Mouse (Mus musculus): ENCODE measurements around the gene Rasgef1b. TPM values are rescaled to one million over a fixed set of nuclear protein-coding genes. Genes with fewer than 3 reads are reported as not detected.

The Rasgef1b gene
- total and polyA plus RNA-seq, 3 experiments = 0.17 to 0.26 (median 0.21) TPM

DNA sequence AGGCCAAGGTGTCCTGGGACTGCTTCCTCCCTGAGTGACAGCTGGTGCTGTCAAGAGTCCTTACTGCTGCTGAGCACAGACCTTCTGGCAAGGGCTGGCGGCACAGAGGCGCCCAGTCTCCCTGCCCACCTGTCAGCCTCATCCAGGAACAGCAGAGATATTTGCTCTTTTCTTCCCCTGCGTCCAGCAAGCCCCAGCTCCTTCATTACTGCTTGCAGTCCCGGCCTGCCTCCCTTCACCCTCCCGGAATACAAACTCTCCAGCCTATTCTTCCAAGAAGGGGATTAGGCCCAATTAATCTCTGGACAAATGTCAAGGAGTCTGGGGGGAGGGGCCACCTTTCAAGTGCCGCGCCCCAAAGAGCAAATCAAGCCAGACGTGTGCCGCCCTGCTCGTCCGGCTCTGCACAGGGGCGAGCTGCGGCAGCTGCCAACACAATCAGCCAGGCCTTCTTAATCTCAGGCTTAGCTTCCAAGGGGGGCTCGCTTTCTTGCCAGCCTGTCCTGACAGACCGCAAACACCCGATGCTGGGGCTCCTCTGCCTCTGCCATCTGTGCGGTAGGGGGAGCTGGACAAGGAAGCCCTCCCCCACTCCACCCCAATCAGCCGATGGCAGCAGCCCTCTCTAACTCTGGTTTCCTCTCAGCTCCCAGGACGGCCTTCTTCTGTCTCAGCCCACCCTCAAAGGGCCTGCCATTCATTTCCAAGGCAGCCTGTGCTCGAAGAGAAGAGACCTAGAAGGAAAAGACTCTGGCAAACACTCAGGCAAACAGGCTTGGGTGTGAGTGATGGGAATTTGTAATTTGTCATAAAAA is 249.4 kb downstream of the Rasgef1b start:
- in situ Hi-C loops (cut with MboI; ENCODE audit: low pct_ligation_motif_present, low pct_unique_long_range_greater_than_20kb, low sequenced_read_pairs) = no loop called here
- no peak overlapping the region for H3K27ac ChIP-seq (ENCODE audit: insufficient read depth, low read depth)
- no peak for TF ChIP-seq SIN3A (IDR thresholded peaks at IDR 0.05; ENCODE audit: low read length)
- TF ChIP-seq SMC3 (IDR thresholded peaks at IDR 0.05; ENCODE audit: low read depth, low read length) = no peak
- TF ChIP-seq E2F4 (IDR thresholded peaks at IDR 0.05; ENCODE audit: insufficient replicate concordance, low read depth, low read length) = no peak
- no peak for TF ChIP-seq MYC (IDR thresholded peaks at IDR 0.05; ENCODE audit: low read depth, low read length)
- TF ChIP-seq USF1 (IDR thresholded peaks at IDR 0.05; ENCODE audit: low read depth, low read length) = no peak
- H3K9ac ChIP-seq (ENCODE audit: insufficient read depth, low read depth) = no peak overlapping the region
- no peaks in the 10 kb centered on the region for H3K4me1 ChIP-seq (ENCODE audit: control insufficient read depth in 1 of 2, insufficient read depth in 2 of 2)
- no peak for DNase-seq (ENCODE audit: extremely low read depth)
- no peak overlapping the region for H3K4me3 ChIP-seq (replicated peaks in 1 of 3; ENCODE audit: low read depth in 2 of 3, low read length in 2 of 3, poor library complexity in 1 of 3)
- H3K4me2 ChIP-seq (ENCODE audit: insufficient read depth, low read depth, poor library complexity, severe bottlenecking) = no peak overlapping the region
- H3K36me3 ChIP-seq (replicated peaks in 1 of 2; ENCODE audit: control insufficient read depth in 1 of 2, insufficient read depth in 1 of 2, low read length in 1 of 2) = no peaks in the 10 kb centered on the region
- dilution Hi-C loops (cut with MboI; ENCODE audit: extremely low pct_ligation_motif_present, extremely low pct_unique_long_range_greater_than_20kb, low sequenced_read_pairs) = no loop called here
- no peaks in the 10 kb centered on the region for H3K27me3 ChIP-seq (replicated peaks)
- no peaks in the 10 kb centered on the region for H3K9me3 ChIP-seq (replicated peaks; ENCODE audit: low read length)
- no peaks in the 10 kb centered on the region for H3K79me2 ChIP-seq (replicated peaks; ENCODE audit: control insufficient read depth, extremely low read depth, insufficient read depth, poor library complexity, severe bottlenecking)

DNA sequence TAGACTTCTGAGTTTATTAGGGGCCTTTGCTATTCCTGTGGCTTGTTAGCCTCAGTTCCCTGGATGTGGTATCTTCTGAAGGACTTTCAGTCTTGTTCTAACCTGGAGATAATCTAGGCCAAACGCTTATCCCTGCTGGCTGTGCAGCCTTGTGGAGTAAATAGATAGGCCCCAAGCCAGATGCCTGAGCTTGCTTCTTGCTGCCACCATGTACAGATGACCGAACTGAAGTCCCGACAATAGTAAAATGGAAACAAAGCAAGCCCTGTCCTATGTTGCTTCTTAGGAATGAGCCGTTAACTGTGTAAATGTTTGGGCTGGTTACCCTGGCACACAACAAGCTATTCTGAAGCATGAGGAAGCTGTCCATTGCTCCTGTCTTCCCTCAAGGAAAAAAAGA is 250.1 kb downstream of the Rasgef1b start:
- no peak overlapping the region for H3K4me2 ChIP-seq (ENCODE audit: insufficient read depth, low read depth, poor library complexity, severe bottlenecking)
- H3K27me3 ChIP-seq (replicated peaks) = no peaks in the 10 kb centered on the region
- dilution Hi-C loops (cut with MboI; ENCODE audit: extremely low pct_ligation_motif_present, extremely low pct_unique_long_range_greater_than_20kb, low sequenced_read_pairs) (no loop called here), in situ Hi-C loops (cut with MboI; ENCODE audit: low pct_ligation_motif_present, low pct_unique_long_range_greater_than_20kb, low sequenced_read_pairs) (no loop called here)
- DNase-seq (ENCODE audit: extremely low read depth) = no peak
- no peak overlapping the region for H3K4me3 ChIP-seq (replicated peaks in 1 of 3; ENCODE audit: low read depth in 2 of 3, low read length in 2 of 3, poor library complexity in 1 of 3)
- H3K27ac ChIP-seq (ENCODE audit: insufficient read depth, low read depth) = no peak overlapping the region
- H3K9me3 ChIP-seq (replicated peaks; ENCODE audit: low read length) = no peaks in the 10 kb centered on the region
- no peak overlapping the region for H3K9ac ChIP-seq (ENCODE audit: insufficient read depth, low read depth)
- H3K79me2 ChIP-seq (replicated peaks; ENCODE audit: control insufficient read depth, extremely low read depth, insufficient read depth, poor library complexity, severe bottlenecking) = no peaks in the 10 kb centered on the region
- H3K36me3 ChIP-seq (replicated peaks in 1 of 2; ENCODE audit: control insufficient read depth in 1 of 2, insufficient read depth in 1 of 2, low read length in 1 of 2) = no peaks in the 10 kb centered on the region
- TF ChIP-seq TBP (conservative IDR thresholded peaks at IDR 0.05; ENCODE audit: low read depth, low read length) (no peak), RAD21 (IDR thresholded peaks at IDR 0.05; ENCODE audit: low read depth, low read length) (no peak), MEF2A (IDR thresholded peaks at IDR 0.05; ENCODE audit: borderline replicate concordance, low read depth, low read length) (no peak), BHLHE40 (IDR thresholded peaks at IDR 0.05; ENCODE audit: low read depth, low read length) (no peak), UBTF (IDR thresholded peaks at IDR 0.05; ENCODE audit: low read depth, low read length) (no peak), SMC3 (IDR thresholded peaks at IDR 0.05; ENCODE audit: low read depth, low read length) (no peak), CHD2 (IDR thresholded peaks at IDR 0.05; ENCODE audit: low read length) (no peak), HCFC1 (IDR thresholded peaks at IDR 0.05; ENCODE audit: low read depth, low read length) (no peak)
- no peaks in the 10 kb centered on the region for H3K4me1 ChIP-seq (ENCODE audit: control insufficient read depth in 1 of 2, insufficient read depth in 2 of 2)

GRCm38 (mm10) chr5:99477420-99477815 is 251.4 kb downstream of the Rasgef1b start:
- H3K4me2 ChIP-seq (ENCODE audit: insufficient read depth, low read depth, poor library complexity, severe bottlenecking) = no peak overlapping the region
- no peak for DNase-seq (ENCODE audit: extremely low read depth)

More at GRCm38 (mm10) chr5:99477420-99477815, 251.4 kb downstream of the Rasgef1b start:
- Histone ChIP-seq H3K36me3 (replicated peaks in 1 of 2; ENCODE audit: control insufficient read depth in 1 of 2, insufficient read depth in 1 of 2, low read length in 1 of 2) (no peaks in the 10 kb centered on the region), H3K27ac (ENCODE audit: insufficient read depth, low read depth) (no peak overlapping the region), H3K79me2 (replicated peaks; ENCODE audit: control insufficient read depth, extremely low read depth, insufficient read depth, poor library complexity, severe bottlenecking) (no peaks in the 10 kb centered on the region), H3K4me1 (ENCODE audit: control insufficient read depth in 1 of 2, insufficient read depth in 2 of 2) (peaks cover 0 to 12% of the 10 kb centered on the region in 2 experiments; a peak in 2 of 4 replicates), H3K4me3 (replicated peaks in 1 of 3; ENCODE audit: low read depth in 2 of 3, low read length in 2 of 3, poor library complexity in 1 of 3) (no peak overlapping the region), H3K9me3 (replicated peaks; ENCODE audit: low read length) (no peaks in the 10 kb centered on the region), H3K9ac (ENCODE audit: insufficient read depth, low read depth) (no peak overlapping the region), H3K27me3 (replicated peaks) (no peaks in the 10 kb centered on the region)
- TF ChIP-seq SIN3A (IDR thresholded peaks at IDR 0.05; ENCODE audit: low read length) (no peak), POLR2AphosphoS2 (IDR thresholded peaks at IDR 0.05; ENCODE audit: low read depth, low read length) (no peak), NRF1 (IDR thresholded peaks at IDR 0.05; ENCODE audit: low read depth, low read length) (no peak), PAX5 (IDR thresholded peaks at IDR 0.05; ENCODE audit: low read length) (no peak), JUN (IDR thresholded peaks at IDR 0.05; ENCODE audit: insufficient read depth, low read depth, low read length) (no peak)
- in situ Hi-C loops (cut with MboI; ENCODE audit: low pct_ligation_motif_present, low pct_unique_long_range_greater_than_20kb, low sequenced_read_pairs) (no loop called here), dilution Hi-C loops (cut with MboI; ENCODE audit: extremely low pct_ligation_motif_present, extremely low pct_unique_long_range_greater_than_20kb, low sequenced_read_pairs) (no loop called here)
